Mouse (Mus musculus): ENCODE measurements around the gene Bcar3.

GRCm38 (mm10) chr3:122413729-122414561, 120.0 kb downstream of the Bcar3 start:
- TF ChIP-seq CTCF (IDR thresholded peaks at IDR 0.05; ENCODE audit: extremely low read depth, insufficient read length, insufficient replicate concordance, low read depth, low read length) (no peak), POLR2A (IDR thresholded peaks at IDR 0.05; ENCODE audit: low read depth, low read length) (no peak)

Data from small intestine, adult 2 months (tissue).